Mouse (Mus musculus) forebrain, embryonic 16.5 days (tissue): ENCODE results near the gene Ice2. TPM values are rescaled to one million over a fixed set of nuclear protein-coding genes. Genes with fewer than 3 reads are reported as not detected.

Source experiments
- ATAC-seq: fragments of 200-750 bp; cut with Nextera tagmentation; 2 replicates; pipeline ENCODE4 v1.8.0; 2017; ENCODE audit warnings: mild to moderate bottlenecking, moderate library complexity
- H3K27ac ChIP-seq: fragments of 300-500 bp; sonication (generic); 2 replicates; pipeline ENCODE4 v1.5.1; 2014; ENCODE audit warnings: low read length, control low read depth
- H3K27me3 ChIP-seq: fragments of 300-500 bp; sonication (generic); replicated peaks from 2 replicates; pipeline ENCODE4 v1.6.1; 2014; ENCODE audit warnings: low read length; ENCODE audit not compliant: control insufficient read depth, insufficient read depth
- H3K36me3 ChIP-seq: fragments of 300-500 bp; sonication (generic); 2 replicates; pipeline ENCODE4 v1.6.1; 2014; ENCODE audit not compliant: control insufficient read depth, insufficient read depth
- H3K4me1 ChIP-seq: fragments of 300-500 bp; sonication (generic); replicated peaks from 2 replicates; pipeline ENCODE4 v1.6.1; 2014; ENCODE audit warnings: low read length; ENCODE audit not compliant: control insufficient read depth, insufficient read depth
- H3K4me2 ChIP-seq: fragments of 300-500 bp; sonication (generic); 2 replicates; pipeline ENCODE4 v1.6.1; 2014; ENCODE audit warnings: mild to moderate bottlenecking, low read length, control low read depth
- H3K4me3 ChIP-seq: fragments of 300-500 bp; sonication (generic); replicated peaks from 2 replicates; pipeline ENCODE4 v1.5.1; 2014; ENCODE audit warnings: mild to moderate bottlenecking, low read length, control low read depth
- H3K9ac ChIP-seq: fragments of 300-500 bp; sonication (generic); replicated peaks from 2 replicates; pipeline ENCODE4 v1.6.1; 2014; ENCODE audit warnings: low read depth, low read length, control low read depth
- H3K9me3 ChIP-seq: fragments of 300-500 bp; sonication (generic); 2 replicates; pipeline ENCODE4 v1.6.1; 2016; ENCODE audit warnings: low read length; ENCODE audit not compliant: control insufficient read depth
- WGBS: fragments of 180-500 bp; shearing (Covaris S2); extraction: QIAGEN DNeasy Blood & Tissue Kit; methylation state at CpG from one replicate; pipeline ENCODE4 v1.1.7; 2014; 5-methylcytosine and 5-hydroxymethylcytosine counted together
- polyA plus RNA-seq: library from polyadenylated mRNA; unstranded; fragments of >200 nt; fragmentation: Nextera tagmentation; extraction: Ambion mirVana; gene quantifications from 2 replicates; pipeline ENCODE4 v1.2.1, GENCODE M21; 2015

Gene Ice2
- polyA plus RNA-seq, 1 experiment from 2014 or later, result 14.1 TPM

GRCm38 (mm10) chr9:69368071-69368470 is 29.6 kb upstream of the Ice2 start:
- Histone ChIP-seq H3K4me1 (no peaks in the 10 kb centered on the region; the same call in 1 of the 2 replicates), H3K27me3 (no peaks in the 10 kb centered on the region), H3K4me2 (no peak overlapping the region), H3K9ac (no peak overlapping the region), H3K9me3 (no peaks in the 10 kb centered on the region), H3K36me3 (no peaks in the 10 kb centered on the region), H3K27ac (no peak overlapping the region), H3K4me3 (no peak overlapping the region)
- WGBS, result 73% methylated on average over 8 of the region's 8 CpGs
- ATAC-seq, result no peak

GRCm38 (mm10) chr9:69371046-69371724 is 26.5 kb upstream of the Ice2 start:
- no peak for ATAC-seq
- H3K4me3 ChIP-seq, result no peak overlapping the region
- H3K4me2 ChIP-seq, result no peak overlapping the region
- no peaks in the 10 kb centered on the region; the same call in 1 of the 2 replicates for H3K4me1 ChIP-seq
- H3K27me3 ChIP-seq, result no peaks in the 10 kb centered on the region
- H3K9me3 ChIP-seq, result no peaks in the 10 kb centered on the region
- 71% methylated on average over 11 of the region's 11 CpGs for WGBS
- no peak overlapping the region for H3K9ac ChIP-seq
- H3K36me3 ChIP-seq, result no peaks in the 10 kb centered on the region
- H3K27ac ChIP-seq, result no peak overlapping the region

- Histone ChIP-seq H3K4me3 (no peak overlapping the region), H3K4me1 (no peaks in the 10 kb centered on the region; the same call in 1 of the 2 replicates), H3K27ac (no peak overlapping the region), H3K27me3 (no peaks in the 10 kb centered on the region), H3K9ac (no peak overlapping the region), H3K9me3 (no peaks in the 10 kb centered on the region), H3K4me2 (no peak overlapping the region), H3K36me3 (no peaks in the 10 kb centered on the region)
- no peak for ATAC-seq
- 18% methylated on average over 4 of the region's 4 CpGs for WGBS
Observed at GRCm38 (mm10) chr9:69372871-69373270, 24.8 kb upstream of the Ice2 start.

- Histone ChIP-seq H3K4me2 (no peak overlapping the region), H3K9ac (no peak overlapping the region), H3K36me3 (no peaks in the 10 kb centered on the region), H3K9me3 (no peaks in the 10 kb centered on the region), H3K4me1 (no peaks in the 10 kb centered on the region; the same call in 1 of the 2 replicates), H3K4me3 (no peak overlapping the region), H3K27ac (no peak overlapping the region), H3K27me3 (no peaks in the 10 kb centered on the region)
- WGBS, result 85% methylated on average over 4 of the region's 4 CpGs
- no peak for ATAC-seq
Observed at GRCm38 (mm10) chr9:69376982-69377653, 20.6 kb upstream of the Ice2 start.

GRCm38 (mm10) chr9:69377654-69378045 is 20.1 kb upstream of the Ice2 start:
- no peak overlapping the region for H3K9ac ChIP-seq
- ATAC-seq, result no peak
- 92% methylated on average over 3 of the region's 3 CpGs for WGBS

GRCm38 (mm10) chr9:69380546-69380945 is 17.2 kb upstream of the Ice2 start:
- WGBS, result 73% methylated on average over 1 of the region's 1 CpGs
- Histone ChIP-seq H3K36me3 (no peaks in the 10 kb centered on the region), H3K4me3 (no peak overlapping the region), H3K27ac (no peak overlapping the region), H3K4me2 (no peak overlapping the region), H3K9me3 (no peaks in the 10 kb centered on the region), H3K9ac (no peak overlapping the region), H3K27me3 (no peaks in the 10 kb centered on the region), H3K4me1 (no peaks in the 10 kb centered on the region)
- no peak for ATAC-seq

More at GRCm38 (mm10) chr9:69377654-69378045, 20.1 kb upstream of the Ice2 start:
- H3K4me2 ChIP-seq, result no peak overlapping the region
- no peaks in the 10 kb centered on the region for H3K27me3 ChIP-seq
- no peak overlapping the region for H3K4me3 ChIP-seq
- no peaks in the 10 kb centered on the region for H3K36me3 ChIP-seq
- no peak overlapping the region for H3K27ac ChIP-seq
- no peaks in the 10 kb centered on the region for H3K9me3 ChIP-seq
- H3K4me1 ChIP-seq, result no peaks in the 10 kb centered on the region; the same call in 1 of the 2 replicates

GRCm38 (mm10) chr9:69381741-69382140 is 16.0 kb upstream of the Ice2 start:
- Histone ChIP-seq H3K4me1 (no peaks in the 10 kb centered on the region), H3K4me2 (no peak overlapping the region), H3K27me3 (no peaks in the 10 kb centered on the region), H3K27ac (no peak overlapping the region), H3K9me3 (no peaks in the 10 kb centered on the region), H3K36me3 (no peaks in the 10 kb centered on the region), H3K9ac (no peak overlapping the region), H3K4me3 (no peak overlapping the region)
- no peak for ATAC-seq
- 56% methylated on average over 7 of the region's 7 CpGs for WGBS

GRCm38 (mm10) chr9:69384475-69384874 is 13.2 kb upstream of the Ice2 start:
- Histone ChIP-seq H3K4me3 (no peak overlapping the region), H3K27me3 (no peaks in the 10 kb centered on the region), H3K4me2 (no peak overlapping the region), H3K36me3 (no peaks in the 10 kb centered on the region), H3K27ac (no peak overlapping the region), H3K4me1 (no peaks in the 10 kb centered on the region), H3K9me3 (no peaks in the 10 kb centered on the region), H3K9ac (no peak overlapping the region)
- no peak for ATAC-seq
- WGBS, result 92% methylated on average over 17 of the region's 17 CpGs

- H3K36me3 ChIP-seq, result no peaks in the 10 kb centered on the region
- H3K4me1 ChIP-seq, result no peaks in the 10 kb centered on the region
- 68% methylated on average over 1 of the region's 1 CpGs for WGBS
- no peak for ATAC-seq
- H3K27ac ChIP-seq, result no peak overlapping the region
- no peaks in the 10 kb centered on the region for H3K27me3 ChIP-seq
- H3K4me2 ChIP-seq, result no peak overlapping the region
- H3K9me3 ChIP-seq, result no peaks in the 10 kb centered on the region
- no peak overlapping the region for H3K9ac ChIP-seq
- no peak overlapping the region for H3K4me3 ChIP-seq
Observed at GRCm38 (mm10) chr9:69384905-69385304, 12.8 kb upstream of the Ice2 start.
